Mouse (Mus musculus): Measurements from ENCODE around the gene Xlr5a. TPM values are rescaled to one million over a fixed set of nuclear protein-coding genes. Genes with fewer than 3 reads are reported as not detected.
"Not testable (repeated sequence)": the region's sequence is repeated elsewhere in the genome, so short reads cannot be mapped to it uniquely, and the experiment has no call there.

Gene Xlr5a
- total RNA-seq, 1 experiment, result 7.0 TPM

GRCm38 (mm10) chrX:73122859-73123829 lies 169.6 kb downstream of the Xlr5a start:
- H3K9ac ChIP-seq (ENCODE audit: insufficient read depth, low read depth, low read length, poor library complexity, severe bottlenecking); H3K9me3 ChIP-seq (ENCODE audit: control insufficient read depth, insufficient read depth, low read depth, low read length); H3K4me1 ChIP-seq (ENCODE audit: control insufficient read depth in 2 of 2, insufficient read depth in 2 of 2, low read length in 2 of 2, poor library complexity in 1 of 2); in situ Hi-C loops (cut with MboI; ENCODE audit: low sequenced_read_pairs in 2 of 2, unreplicated experiment in 2 of 2); H3K27ac ChIP-seq (ENCODE audit: insufficient read depth, low read depth, low read length, poor library complexity, severe bottlenecking); H3K4me3 ChIP-seq (ENCODE audit: insufficient read depth in 1 of 2, low read depth in 1 of 2, low read length in 2 of 2, poor library complexity in 1 of 2, severe bottlenecking in 1 of 2); H3K36me3 ChIP-seq (ENCODE audit: control insufficient read depth, insufficient read depth, low read length, poor library complexity, severe bottlenecking); DNase-seq (ENCODE audit: low read depth, low spot score): not testable (repeated sequence)

- in situ Hi-C loops (cut with MboI; ENCODE audit: low sequenced_read_pairs in 2 of 2, unreplicated experiment in 2 of 2); H3K4me1 ChIP-seq (ENCODE audit: control insufficient read depth in 2 of 2, insufficient read depth in 2 of 2, low read length in 2 of 2, poor library complexity in 1 of 2); DNase-seq (ENCODE audit: low read depth, low spot score); H3K4me3 ChIP-seq (ENCODE audit: insufficient read depth in 1 of 2, low read depth in 1 of 2, low read length in 2 of 2, poor library complexity in 1 of 2, severe bottlenecking in 1 of 2); H3K9me3 ChIP-seq (ENCODE audit: control insufficient read depth, insufficient read depth, low read depth, low read length); H3K9ac ChIP-seq (ENCODE audit: insufficient read depth, low read depth, low read length, poor library complexity, severe bottlenecking); H3K27ac ChIP-seq (ENCODE audit: insufficient read depth, low read depth, low read length, poor library complexity, severe bottlenecking); H3K36me3 ChIP-seq (ENCODE audit: control insufficient read depth, insufficient read depth, low read length, poor library complexity, severe bottlenecking): not testable (repeated sequence)
Observed at GRCm38 (mm10) chrX:73116747-73117146, 176.0 kb downstream of the Xlr5a start, which contains the start of gene Gm14685. TSS of gene Gm14685 (plus strand) at chrX:73117047.

- H3K36me3 ChIP-seq (ENCODE audit: control insufficient read depth, insufficient read depth, low read length, poor library complexity, severe bottlenecking); H3K27ac ChIP-seq (ENCODE audit: insufficient read depth, low read depth, low read length, poor library complexity, severe bottlenecking); H3K4me1 ChIP-seq (ENCODE audit: control insufficient read depth in 2 of 2, insufficient read depth in 2 of 2, low read length in 2 of 2, poor library complexity in 1 of 2); H3K9ac ChIP-seq (ENCODE audit: insufficient read depth, low read depth, low read length, poor library complexity, severe bottlenecking); in situ Hi-C loops (cut with MboI; ENCODE audit: low sequenced_read_pairs in 2 of 2, unreplicated experiment in 2 of 2); DNase-seq (ENCODE audit: low read depth, low spot score); H3K9me3 ChIP-seq (ENCODE audit: control insufficient read depth, insufficient read depth, low read depth, low read length); H3K4me3 ChIP-seq (ENCODE audit: insufficient read depth in 1 of 2, low read depth in 1 of 2, low read length in 2 of 2, poor library complexity in 1 of 2, severe bottlenecking in 1 of 2): not testable (repeated sequence)
Observed at GRCm38 (mm10) chrX:73096941-73097508, 195.8 kb downstream of the Xlr5a start, which contains the start of gene Xlr3a. TSS of gene Xlr3a (minus strand) at chrX:73097095.

GRCm38 (mm10) chrX:73082267-73083055 lies 210.3 kb downstream of the Xlr5a start, which contains the start of gene Xlr4a:
TSS of gene Xlr4a (minus strand) at chrX:73082478.
- H3K9ac ChIP-seq (ENCODE audit: insufficient read depth, low read depth, low read length, poor library complexity, severe bottlenecking); H3K4me1 ChIP-seq (ENCODE audit: control insufficient read depth in 2 of 2, insufficient read depth in 2 of 2, low read length in 2 of 2, poor library complexity in 1 of 2); in situ Hi-C loops (cut with MboI; ENCODE audit: low sequenced_read_pairs in 2 of 2, unreplicated experiment in 2 of 2); H3K27ac ChIP-seq (ENCODE audit: insufficient read depth, low read depth, low read length, poor library complexity, severe bottlenecking); H3K4me3 ChIP-seq (ENCODE audit: insufficient read depth in 1 of 2, low read depth in 1 of 2, low read length in 2 of 2, poor library complexity in 1 of 2, severe bottlenecking in 1 of 2); H3K9me3 ChIP-seq (ENCODE audit: control insufficient read depth, insufficient read depth, low read depth, low read length); DNase-seq (ENCODE audit: low read depth, low spot score); H3K36me3 ChIP-seq (ENCODE audit: control insufficient read depth, insufficient read depth, low read length, poor library complexity, severe bottlenecking): not testable (repeated sequence)

- not testable (repeated sequence) for H3K4me1 ChIP-seq (ENCODE audit: control insufficient read depth in 2 of 2, insufficient read depth in 2 of 2, low read length in 2 of 2, poor library complexity in 1 of 2); H3K36me3 ChIP-seq (ENCODE audit: control insufficient read depth, insufficient read depth, low read length, poor library complexity, severe bottlenecking); DNase-seq (ENCODE audit: low read depth, low spot score); H3K4me3 ChIP-seq (ENCODE audit: insufficient read depth in 1 of 2, low read depth in 1 of 2, low read length in 2 of 2, poor library complexity in 1 of 2, severe bottlenecking in 1 of 2); H3K9ac ChIP-seq (ENCODE audit: insufficient read depth, low read depth, low read length, poor library complexity, severe bottlenecking); H3K9me3 ChIP-seq (ENCODE audit: control insufficient read depth, insufficient read depth, low read depth, low read length); H3K27ac ChIP-seq (ENCODE audit: insufficient read depth, low read depth, low read length, poor library complexity, severe bottlenecking)
- in situ Hi-C loops (cut with MboI; ENCODE audit: low sequenced_read_pairs in 2 of 2, unreplicated experiment in 2 of 2), result loop anchor here in 1 of 2 experiments (25.0 kb wide), 1 partner anchor 370 kb away; the partner anchor contains the start of gene Trex2
Observed at GRCm38 (mm10) chrX:73066765-73067312, 225.9 kb downstream of the Xlr5a start.

Data from ES-E14 (cell line).